Mouse (Mus musculus) limb, embryonic 13.5 days (tissue): ENCODE measurements at regions not wholly inside any gene's neighbourhood (a gene's known extent, or its start where the extent isn't known, plus 50 kb on each side); places are given as distances from the start of the nearest gene placed in this dataset. TPM values are rescaled to one million over a fixed set of nuclear protein-coding genes. Genes with fewer than 3 reads are reported as not detected.
A peak's percentile ranks its signal among the peaks of the same experiment; 100 is the strongest.

Experiments used
- ATAC-seq: fragments of 200-750 bp; cut with Nextera tagmentation; 2 replicates; pipeline ENCODE4 v1.8.0; 2017; ENCODE audit warnings: low read depth, moderate number of reproducible peaks, moderate TSS enrichment; ENCODE audit not compliant: low FRiP score
- H3K27ac ChIP-seq: fragments of 300-500 bp; sonication (generic); 2 replicates; pipeline ENCODE4 v1.5.1; 2015; ENCODE audit warnings: inconsistent platforms, mild to moderate bottlenecking, moderate library complexity
- H3K27me3 ChIP-seq: fragments of 300-500 bp; sonication (generic); 2 replicates; pipeline ENCODE4 v1.6.1; 2015; ENCODE audit warnings: mild to moderate bottlenecking, inconsistent platforms
- H3K36me3 ChIP-seq: fragments of 300-500 bp; sonication (generic); 2 replicates; pipeline ENCODE4 v1.6.1; 2015; ENCODE audit warnings: inconsistent platforms, mild to moderate bottlenecking, moderate library complexity
- H3K4me1 ChIP-seq: fragments of 300-500 bp; sonication (generic); 2 replicates; pipeline ENCODE4 v1.6.1; 2015; ENCODE audit warnings: inconsistent platforms
- H3K4me2 ChIP-seq: fragments of 300-500 bp; sonication (generic); replicated peaks from 2 replicates; pipeline ENCODE4 v1.6.1; 2015; ENCODE audit warnings: inconsistent platforms, mild to moderate bottlenecking, moderate library complexity
- H3K4me3 ChIP-seq: fragments of 300-500 bp; sonication (generic); 2 replicates; pipeline ENCODE4 v1.5.1; 2015; ENCODE audit warnings: moderate library complexity, mild to moderate bottlenecking, inconsistent platforms
- H3K9ac ChIP-seq: fragments of 300-500 bp; sonication (generic); 2 replicates; pipeline ENCODE4 v1.6.1; 2015; ENCODE audit warnings: mild to moderate bottlenecking, inconsistent platforms
- H3K9me3 ChIP-seq: fragments of 300-500 bp; sonication (generic); 2 replicates; pipeline ENCODE4 v1.6.1; 2016; ENCODE audit warnings: inconsistent platforms
- WGBS: fragments of 180-500 bp; shearing (Covaris S2); methylation state at CpG from one replicate; pipeline ENCODE4 v1.1.7; 2015; 5-methylcytosine and 5-hydroxymethylcytosine counted together
- microRNA-seq: library from miRNA; unstranded; fragments of <30 nt; microRNA quantifications from one replicate; pipeline ENCODE4, GENCODE M21; 2016

GRCm38 (mm10) chr13:90660950-90661349 is 244.2 kb downstream of the Atp6ap1l start:
- Histone ChIP-seq H3K4me1 (no peaks in the 10 kb centered on the region), H3K9me3 (no peaks in the 10 kb centered on the region), H3K36me3 (no peaks in the 10 kb centered on the region), H3K9ac (no peak overlapping the region), H3K27me3 (no peaks in the 10 kb centered on the region), H3K27ac (no peak overlapping the region), H3K4me2 (no peak overlapping the region), H3K4me3 (no peak overlapping the region)
- no peak for ATAC-seq
- WGBS, result 33% methylated on average over 3 of the region's 3 CpGs

- no peak overlapping the region for H3K4me2 ChIP-seq
- no peaks in the 10 kb centered on the region for H3K27me3 ChIP-seq
- WGBS, result 77% methylated on average over 5 of the region's 5 CpGs
- H3K9me3 ChIP-seq, result no peaks in the 10 kb centered on the region
- ATAC-seq, result no peak
- H3K9ac ChIP-seq, result no peak overlapping the region
- H3K4me1 ChIP-seq, result no peaks in the 10 kb centered on the region
- no peak overlapping the region for H3K27ac ChIP-seq
- no peak overlapping the region for H3K4me3 ChIP-seq
- H3K36me3 ChIP-seq, result no peaks in the 10 kb centered on the region
These were observed 246.1 kb downstream of the Atp6ap1l start for GRCm38 (mm10) chr13:90659087-90659486.

GRCm38 (mm10) chr13:90646356-90646755 is 258.8 kb downstream of the Atp6ap1l start:
- Histone ChIP-seq H3K4me2 (no peak overlapping the region), H3K27ac (no peak overlapping the region)

GRCm38 (mm10) chr13:90644216-90644615 is 260.9 kb downstream of the Atp6ap1l start:
- H3K4me2 ChIP-seq, result no peak overlapping the region
- no peak overlapping the region for H3K27ac ChIP-seq
- H3K4me1 ChIP-seq, result peaks cover 16% of the 10 kb centered on the region
- H3K9ac ChIP-seq, result no peak overlapping the region
- H3K4me3 ChIP-seq, result no peak overlapping the region
- no peaks in the 10 kb centered on the region for H3K9me3 ChIP-seq
- ATAC-seq, result no peak
- no peaks in the 10 kb centered on the region for H3K27me3 ChIP-seq
- H3K36me3 ChIP-seq, result no peaks in the 10 kb centered on the region

More at GRCm38 (mm10) chr13:90646356-90646755, 258.8 kb downstream of the Atp6ap1l start:
- 60% methylated on average over 4 of the region's 4 CpGs for WGBS
- no peaks in the 10 kb centered on the region for H3K36me3 ChIP-seq
- ATAC-seq, result no peak
- no peaks in the 10 kb centered on the region for H3K27me3 ChIP-seq
- peaks cover 16% of the 10 kb centered on the region for H3K4me1 ChIP-seq
- no peak overlapping the region for H3K9ac ChIP-seq
- no peak overlapping the region for H3K4me3 ChIP-seq
- no peaks in the 10 kb centered on the region for H3K9me3 ChIP-seq

GRCm38 (mm10) chr13:90643575-90644215 is 261.5 kb downstream of the Atp6ap1l start:
- H3K9ac ChIP-seq, result no peak overlapping the region
- no peak overlapping the region for H3K4me2 ChIP-seq
- H3K9me3 ChIP-seq, result no peaks in the 10 kb centered on the region
- 82% methylated on average over 4 of the region's 4 CpGs for WGBS
- no peaks in the 10 kb centered on the region for H3K27me3 ChIP-seq
- no peak for ATAC-seq
- H3K4me1 ChIP-seq, result peaks cover 16% of the 10 kb centered on the region
- no peak overlapping the region for H3K27ac ChIP-seq
- H3K4me3 ChIP-seq, result no peak overlapping the region
- no peaks in the 10 kb centered on the region for H3K36me3 ChIP-seq

GRCm38 (mm10) chr13:90643109-90643508 is 262.0 kb downstream of the Atp6ap1l start:
- WGBS, result 60% methylated on average over 4 of the region's 4 CpGs

GRCm38 (mm10) chr13:90642206-90642823 is 262.8 kb downstream of the Atp6ap1l start:
- H3K27ac ChIP-seq, result no peak overlapping the region
- H3K36me3 ChIP-seq, result no peaks in the 10 kb centered on the region
- H3K4me1 ChIP-seq, result peaks cover 16% of the 10 kb centered on the region
- H3K9me3 ChIP-seq, result no peaks in the 10 kb centered on the region
- no peak overlapping the region for H3K4me3 ChIP-seq
- no peak overlapping the region for H3K9ac ChIP-seq
- peak; percentile 64; the same call in 1 of the 2 replicates for ATAC-seq
- 34% methylated on average over 5 of the region's 5 CpGs for WGBS
- H3K4me2 ChIP-seq, result no peak overlapping the region
- no peaks in the 10 kb centered on the region for H3K27me3 ChIP-seq

More at GRCm38 (mm10) chr13:90643109-90643508, 262.0 kb downstream of the Atp6ap1l start:
- Histone ChIP-seq H3K9me3 (no peaks in the 10 kb centered on the region), H3K27ac (no peak overlapping the region), H3K36me3 (no peaks in the 10 kb centered on the region), H3K4me3 (no peak overlapping the region), H3K4me1 (peaks cover 16% of the 10 kb centered on the region), H3K9ac (no peak overlapping the region), H3K27me3 (no peaks in the 10 kb centered on the region), H3K4me2 (no peak overlapping the region)
- no peak for ATAC-seq

Small RNA genes in the stretch of these regions (microRNA-seq; reads per million reads assigned to microRNA genes)
- not detected for gene Gm44338
